Mouse (Mus musculus) layer of hippocampus, adult 6 months (tissue): Measurements from ENCODE around the gene Phc3. TPM values are rescaled to one million over a fixed set of nuclear protein-coding genes. Genes with fewer than 3 reads are reported as not detected.

ENCODE experiments used
- long read RNA-seq, 2 experiments: library from polyadenylated mRNA; unstranded; transcript quantifications; one replicate each; pipeline ENCODE4 v2.0.0; 2019 to 2020
- polyA plus RNA-seq: library from polyadenylated mRNA; unstranded; fragments of <200 nt; fragmentation: Nextera tagmentation; gene quantifications from 2 replicates; pipeline ENCODE4 v1.2.3, GENCODE M21; 2021

Phc3 gene
- 29.7 and 31.9 TPM in 2 replicates for polyA plus RNA-seq
- long read RNA-seq, experiment 1, partial matches to known transcripts = 1 of 5 reads
- long read RNA-seq, experiment 1, other reads (novel, unspliced or antisense) = 4 of 5 reads
- long read RNA-seq, experiment 2, partial matches to known transcripts = 8 of 29 reads
- long read RNA-seq, experiment 2, other reads (novel, unspliced or antisense) = 21 of 29 reads

DNA sequence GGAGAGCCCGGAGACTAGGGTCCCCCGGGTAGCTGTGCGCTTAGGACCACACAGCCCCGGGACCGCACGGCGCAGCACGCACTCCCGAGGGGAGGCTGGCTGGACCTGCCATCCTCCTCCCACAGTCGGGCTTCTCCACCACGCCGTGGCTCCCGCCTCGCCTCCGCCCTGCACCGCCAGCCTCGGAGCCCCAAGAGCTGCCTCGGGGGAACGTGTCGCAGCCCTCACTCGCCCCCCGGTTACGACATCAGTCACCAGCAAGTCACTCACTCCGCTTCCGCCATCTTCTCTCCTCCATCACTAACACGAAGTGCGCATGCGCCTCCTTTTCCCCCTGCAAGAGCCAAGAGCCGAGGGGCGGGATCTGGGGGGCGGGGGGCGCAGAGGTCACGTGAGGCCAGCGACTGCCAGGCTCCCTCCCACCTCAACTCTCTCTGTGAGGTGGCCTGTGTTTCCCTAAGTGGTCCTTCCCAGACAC is at the start of gene Phc3:
Phc3 (minus strand) TSS at position 312 of the 478 bp plus-strand sequence.

DNA sequence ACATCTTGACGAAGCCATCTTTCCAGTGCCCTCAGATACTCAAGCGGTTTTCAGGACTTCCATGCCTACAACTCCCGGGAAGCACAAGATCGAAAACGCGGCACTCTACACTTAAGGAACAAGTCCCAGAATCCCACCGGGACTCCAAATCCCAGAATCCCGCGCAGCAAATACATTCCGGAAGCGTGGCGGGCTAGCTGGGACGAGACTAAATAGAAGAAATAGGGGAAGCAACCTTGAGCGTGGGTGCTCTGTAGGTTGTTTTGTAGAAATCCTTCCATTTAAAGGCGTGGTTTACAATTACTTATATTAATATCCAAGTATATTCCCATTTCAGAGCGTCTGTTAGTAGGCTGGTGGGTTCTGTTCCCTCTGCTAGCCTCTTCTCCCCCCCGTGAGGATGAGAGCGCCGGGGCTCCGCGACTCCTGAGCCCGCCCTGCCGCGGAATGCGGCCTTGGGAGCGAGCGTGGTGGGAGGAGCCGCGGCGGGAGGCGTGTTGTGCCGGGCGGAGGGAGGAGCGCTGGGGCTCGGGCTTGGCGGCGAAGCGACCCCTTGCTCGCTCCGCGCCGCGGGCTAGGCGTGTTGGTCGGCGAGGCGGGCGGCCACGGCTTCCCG is 26.2 kb upstream of the Phc3 start, which contains the start of gene Prkci:
Prkci (plus strand) TSS at position 465 of the 616 bp plus-strand sequence.

DNA sequence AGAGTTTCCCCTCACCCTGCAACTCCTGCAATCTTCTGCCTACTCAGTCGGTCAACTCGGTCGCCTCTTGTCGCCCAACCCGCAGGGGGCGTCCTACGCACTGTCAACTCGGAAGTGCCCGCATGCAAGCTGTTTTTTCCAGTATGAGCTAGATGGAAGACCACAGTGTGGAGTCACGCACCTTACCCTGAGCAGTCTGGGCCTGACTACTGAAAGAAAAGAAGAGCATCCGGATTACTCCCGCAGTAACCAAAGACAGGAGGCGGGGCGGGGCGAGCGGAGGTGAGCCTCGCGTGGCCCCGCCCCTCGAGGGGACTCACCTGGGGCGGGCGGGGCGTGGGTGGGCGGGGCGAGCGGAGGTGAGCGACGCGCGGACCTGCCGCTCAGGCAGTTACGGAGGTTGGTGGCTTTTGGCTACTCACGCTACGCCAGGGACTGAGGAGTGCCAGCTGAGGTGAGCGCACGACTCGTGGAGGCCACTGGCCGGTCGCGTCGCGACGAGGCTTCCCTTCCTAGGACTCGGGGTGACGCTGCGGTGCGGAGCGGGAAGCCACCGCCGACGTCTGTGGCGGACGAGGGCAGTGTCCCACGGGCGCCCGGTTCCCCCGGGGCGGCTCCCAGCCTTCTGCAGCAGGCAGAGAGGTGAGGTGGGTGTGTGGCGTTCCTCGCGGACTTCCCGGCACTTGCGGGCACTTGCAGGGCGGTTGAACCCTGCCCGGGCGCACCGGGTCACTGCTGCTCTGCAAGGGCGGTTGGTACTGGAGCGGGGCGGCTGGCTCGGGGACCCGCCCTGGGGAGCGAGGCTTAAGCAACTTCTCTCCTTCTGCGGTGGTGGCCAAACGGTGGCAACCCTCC is 113.4 kb downstream of the Phc3 start, which contains the start of gene Gpr160:
Gpr160 (plus strand) TSS at position 347 of the 855 bp plus-strand sequence.

Other genes starting within 250 kb of the Phc3 start
- gene Samd7, start 223.1 kb downstream of the Phc3 start, polyA plus RNA-seq = not detected in 2 replicates
- gene Sec62, start 176.5 kb downstream of the Phc3 start, polyA plus RNA-seq = 247 and 276 TPM in 2 replicates
- gene Gpr160, start 113.5 kb downstream of the Phc3 start, polyA plus RNA-seq = 1.1 and 1.2 TPM in 2 replicates
- 9.3 and 11.7 TPM in 2 replicates for gene Prkci, start 26.3 kb upstream of the Phc3 start, polyA plus RNA-seq
- 27.4 and 31.9 TPM in 2 replicates for gene Skil, start 125.6 kb upstream of the Phc3 start, polyA plus RNA-seq
- 111 and 126 TPM in 2 replicates for gene Cldn11, start 180.5 kb upstream of the Phc3 start, polyA plus RNA-seq